Mouse (Mus musculus): Measurements from ENCODE around the gene AI182371. TPM values are rescaled to one million over a fixed set of nuclear protein-coding genes. Genes with fewer than 3 reads are reported as not detected.

AI182371 gene
- total and polyA plus RNA-seq, 3 experiments = 0.56 to 0.74 (median 0.68) TPM

GRCm38 (mm10) chr2:35131491-35131890 lies 30.1 kb upstream of the AI182371 start:
- Histone ChIP-seq H3K79me2 (replicated peaks; ENCODE audit: control insufficient read depth, extremely low read depth, insufficient read depth, poor library complexity, severe bottlenecking) (peaks cover 13% of the 10 kb centered on the region), H3K9me3 (replicated peaks; ENCODE audit: low read length) (no peaks in the 10 kb centered on the region), H3K27ac (ENCODE audit: insufficient read depth, low read depth) (no peak overlapping the region; the same call in 1 of the 2 replicates), H3K9ac (ENCODE audit: insufficient read depth, low read depth) (peak overlapping the region; percentile 28; the same call in 1 of the 2 replicates), H3K27me3 (replicated peaks) (no peaks in the 10 kb centered on the region), H3K4me3 (replicated peaks in 1 of 3; ENCODE audit: low read depth in 2 of 3, low read length in 2 of 3, poor library complexity in 1 of 3) (peak overlapping the region in 2 of 3 experiments; percentile 32 to 62), H3K36me3 (replicated peaks in 1 of 2; ENCODE audit: control insufficient read depth in 1 of 2, insufficient read depth in 1 of 2, low read length in 1 of 2) (peaks cover 28 to 62% of the 10 kb centered on the region in 2 experiments), H3K4me2 (ENCODE audit: insufficient read depth, low read depth, poor library complexity, severe bottlenecking) (peak overlapping the region; percentile 45; the same call in 1 of the 2 replicates), H3K4me1 (ENCODE audit: control insufficient read depth in 1 of 2, insufficient read depth in 2 of 2) (peaks cover 0 to 11% of the 10 kb centered on the region in 2 experiments; a peak in 3 of 4 replicates)
- in situ Hi-C loops (cut with MboI; ENCODE audit: low pct_ligation_motif_present, low pct_unique_long_range_greater_than_20kb, low sequenced_read_pairs) = no loop called here
- dilution Hi-C loops (cut with MboI; ENCODE audit: extremely low pct_ligation_motif_present, extremely low pct_unique_long_range_greater_than_20kb, low sequenced_read_pairs) = no loop called here
- DNase-seq (ENCODE audit: extremely low read depth) = no peak
- TF ChIP-seq TBP (conservative IDR thresholded peaks at IDR 0.05; ENCODE audit: low read depth, low read length) (no peak), ZMIZ1 (IDR thresholded peaks at IDR 0.05; ENCODE audit: low read depth, low read length) (no peak), IRF4 (IDR thresholded peaks at IDR 0.05; ENCODE audit: low read depth, low read length) (no peak), MYC (IDR thresholded peaks at IDR 0.05; ENCODE audit: low read depth, low read length) (no peak), USF1 (IDR thresholded peaks at IDR 0.05; ENCODE audit: low read depth, low read length) (no peak), RAD21 (IDR thresholded peaks at IDR 0.05; ENCODE audit: low read depth, low read length) (no peak), GABPA (IDR thresholded peaks at IDR 0.05; ENCODE audit: insufficient replicate concordance, low read depth, low read length) (no peak), POLR2A (IDR thresholded peaks at IDR 0.05; ENCODE audit: low read depth, low read length) (no peak), KAT2A (IDR thresholded peaks at IDR 0.05; ENCODE audit: insufficient replicate concordance, low read length) (no peak), POLR2AphosphoS2 (IDR thresholded peaks at IDR 0.05; ENCODE audit: low read depth, low read length) (no peak), USF2 (conservative IDR thresholded peaks at IDR 0.05; ENCODE audit: low read depth, low read length) (no peak), JUN (IDR thresholded peaks at IDR 0.05; ENCODE audit: insufficient read depth, low read depth, low read length) (no peak), SMC3 (IDR thresholded peaks at IDR 0.05; ENCODE audit: low read depth, low read length) (no peak), MXI1 (IDR thresholded peaks at IDR 0.05; ENCODE audit: low read depth, low read length) (no peak), HCFC1 (IDR thresholded peaks at IDR 0.05; ENCODE audit: low read depth, low read length) (no peak)

- Histone ChIP-seq H3K9me3 (replicated peaks; ENCODE audit: low read length) (no peaks in the 10 kb centered on the region), H3K4me3 (replicated peaks in 1 of 3; ENCODE audit: low read depth in 2 of 3, low read length in 2 of 3, poor library complexity in 1 of 3) (no peak overlapping the region), H3K36me3 (replicated peaks in 1 of 2; ENCODE audit: control insufficient read depth in 1 of 2, insufficient read depth in 1 of 2, low read length in 1 of 2) (peaks cover 54 to 85% of the 10 kb centered on the region in 2 experiments), H3K79me2 (replicated peaks; ENCODE audit: control insufficient read depth, extremely low read depth, insufficient read depth, poor library complexity, severe bottlenecking) (peaks cover 3% of the 10 kb centered on the region; the same call in 1 of the 2 replicates), H3K9ac (ENCODE audit: insufficient read depth, low read depth) (no peak overlapping the region), H3K4me2 (ENCODE audit: insufficient read depth, low read depth, poor library complexity, severe bottlenecking) (no peak overlapping the region), H3K27me3 (replicated peaks) (no peaks in the 10 kb centered on the region), H3K27ac (ENCODE audit: insufficient read depth, low read depth) (no peak overlapping the region), H3K4me1 (ENCODE audit: control insufficient read depth in 1 of 2, insufficient read depth in 2 of 2) (peaks cover 0 to 15% of the 10 kb centered on the region in 2 experiments; a peak in 3 of 4 replicates)
- no peak for DNase-seq (ENCODE audit: extremely low read depth)
- dilution Hi-C loops (cut with MboI; ENCODE audit: extremely low pct_ligation_motif_present, extremely low pct_unique_long_range_greater_than_20kb, low sequenced_read_pairs) = no loop called here
- TF ChIP-seq ZMIZ1 (IDR thresholded peaks at IDR 0.05; ENCODE audit: low read depth, low read length) = no peak
- TF ChIP-seq MXI1 (IDR thresholded peaks at IDR 0.05; ENCODE audit: low read depth, low read length) = no peak
- no peak for TF ChIP-seq HCFC1 (IDR thresholded peaks at IDR 0.05; ENCODE audit: low read depth, low read length)
- TF ChIP-seq ZKSCAN1 (IDR thresholded peaks at IDR 0.05; ENCODE audit: borderline replicate concordance, low read depth, low read length) = no peak
- TF ChIP-seq POLR2AphosphoS2 (IDR thresholded peaks at IDR 0.05; ENCODE audit: low read depth, low read length) = no peak
- TF ChIP-seq IRF4 (IDR thresholded peaks at IDR 0.05; ENCODE audit: low read depth, low read length) = no peak
- peak; percentile 46 for TF ChIP-seq RAD21 (IDR thresholded peaks at IDR 0.05; ENCODE audit: low read depth, low read length)
- no peak for TF ChIP-seq KAT2A (IDR thresholded peaks at IDR 0.05; ENCODE audit: insufficient replicate concordance, low read length)
- no peak for TF ChIP-seq CHD2 (IDR thresholded peaks at IDR 0.05; ENCODE audit: low read length)
- no peak for TF ChIP-seq GABPA (IDR thresholded peaks at IDR 0.05; ENCODE audit: insufficient replicate concordance, low read depth, low read length)
- TF ChIP-seq CTCF (conservative IDR thresholded peaks at IDR 0.05 in 1 of 2, IDR thresholded peaks at IDR 0.05 in 1 of 2; ENCODE audit: low read depth in 2 of 2, low read length in 2 of 2) = peak in 1 of 2 experiments; percentile 50; a peak in 2 of 4 replicates
- no peak for TF ChIP-seq ELF1 (IDR thresholded peaks at IDR 0.05; ENCODE audit: low read depth, low read length)
- TF ChIP-seq BHLHE40 (IDR thresholded peaks at IDR 0.05; ENCODE audit: low read depth, low read length) = no peak
- no peak for TF ChIP-seq MAZ (IDR thresholded peaks at IDR 0.05; ENCODE audit: low read depth, low read length)
- in situ Hi-C loops (cut with MboI; ENCODE audit: low pct_ligation_motif_present, low pct_unique_long_range_greater_than_20kb, low sequenced_read_pairs) = loop anchor here (25.0 kb wide), 1 partner anchor 337 kb away; the partner anchor contains the start of gene Rabepk
Measured at GRCm38 (mm10) chr2:35124716-35125115, 23.4 kb upstream of the AI182371 start.

Measured in CH12.LX (cell line).